ENCODE assay signal across 8 mouse cellular contexts in the genomic region with DNA sequence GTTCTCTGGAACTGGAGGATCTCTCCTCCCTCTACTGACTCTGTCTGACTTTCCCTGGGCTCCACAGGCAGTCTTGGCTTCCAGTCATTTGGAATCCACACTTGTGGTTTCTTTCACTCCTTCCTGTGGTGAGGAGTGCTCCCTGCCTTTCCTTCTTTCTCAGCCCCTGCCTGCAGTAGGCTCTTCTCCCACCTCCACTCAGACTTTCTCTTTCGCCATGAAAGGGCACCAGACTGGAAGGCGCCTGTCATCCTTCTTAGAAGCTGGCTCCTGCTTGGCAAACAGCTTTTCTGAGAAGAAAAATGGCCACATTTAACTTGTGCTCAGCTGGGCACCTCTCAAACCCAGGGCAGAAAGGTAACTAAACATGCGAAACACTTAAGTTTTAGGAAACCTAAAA.
A peak's percentile ranks its signal among the peaks of the same experiment; 100 is the strongest.
DNase-seq lines count a peak whose midpoint lies in the region; ATAC-seq lines count a peak whose summit lies in the region.
"Had no signal": no experiment of that assay in that cellular context is flagged by ENCODE, and none has a peak within 500 bp of the region (broad histone marks: within the 10 kb centered on the region; RNA-seq: fewer than 3 reads in every experiment).

No protein-coding gene starts in this region.

- peak; percentile 73 for ATAC-seq in forebrain, embryonic 15.5 days (replicated peaks)
- peak; percentile 2; the same call in 1 of the 2 replicates for ATAC-seq in midbrain, embryonic 12.5 days (ENCODE audit: low FRiP score, low read depth)

- H3K36me3 ChIP-seq in forebrain, embryonic 15.5 days = peaks cover 25% of the 10 kb centered on the region; the same call in 1 of the 2 replicates
- H3K36me3 ChIP-seq in midbrain, embryonic 12.5 days = peaks cover 20% of the 10 kb centered on the region

- H3K4me1 ChIP-seq in forebrain, embryonic 15.5 days = peaks cover 55% of the 10 kb centered on the region
- peaks cover 25% of the 10 kb centered on the region for H3K4me1 ChIP-seq in midbrain, embryonic 12.5 days

- H3K9me3 ChIP-seq in forebrain, embryonic 15.5 days = no peaks in the 10 kb centered on the region
- no peaks in the 10 kb centered on the region for H3K9me3 ChIP-seq in midbrain, embryonic 12.5 days

- peak; percentile 36 for DNase-seq in Muller cell, postnatal 12 days (ENCODE audit: inconsistent ontology term)
- DNase-seq in cerebellum, adult 11 months = peak; percentile 10
- DNase-seq in kidney, postnatal 25 days = no peak
- no peak for DNase-seq in urinary bladder, postnatal 25 days (ENCODE audit: low spot score)
- no peak for DNase-seq in layer of hippocampus, postnatal 36 days

- H3K4me2 ChIP-seq in forebrain, embryonic 15.5 days (replicated peaks) = no peak overlapping the region
- no peak overlapping the region for H3K4me2 ChIP-seq in midbrain, embryonic 12.5 days (replicated peaks)

- no peaks in the 10 kb centered on the region for H3K27me3 ChIP-seq in forebrain, embryonic 15.5 days
- H3K27me3 ChIP-seq in midbrain, embryonic 12.5 days = no peaks in the 10 kb centered on the region

- 12% methylated on average over 3 of the region's 3 CpGs for WGBS in forebrain, embryonic 15.5 days
- 58% methylated on average over 3 of the region's 3 CpGs for WGBS in midbrain, embryonic 12.5 days

- H3K27ac ChIP-seq in forebrain, embryonic 15.5 days (replicated peaks) = peak overlapping the region; percentile 89
- H3K27ac ChIP-seq in midbrain, embryonic 12.5 days (replicated peaks) = peak overlapping the region; percentile 77
- H3K27ac ChIP-seq: kidney, postnatal 0 days had no signal

- H3K9ac ChIP-seq in forebrain, embryonic 15.5 days (replicated peaks) = no peak overlapping the region
- no peak overlapping the region for H3K9ac ChIP-seq in midbrain, embryonic 12.5 days (replicated peaks)

- H3K4me3 ChIP-seq in forebrain, embryonic 15.5 days = no peak overlapping the region
- H3K4me3 ChIP-seq in midbrain, embryonic 12.5 days = no peak overlapping the region

Comparison
In these comparisons a context has a peak if more than half of its experiments do, and no peak if none do; other contexts are left out.
1. DNase-seq: peak in Muller cell, postnatal 12 days (single experiment) and cerebellum, adult 11 months (single experiment); none in kidney, postnatal 25 days (0 of 2), urinary bladder, postnatal 25 days (single experiment) and layer of hippocampus, postnatal 36 days (0 of 2).